Mouse (Mus musculus) adrenal gland, postnatal 25 days (tissue): ENCODE measurements around the gene Gm572. TPM values are rescaled to one million over a fixed set of nuclear protein-coding genes. Genes with fewer than 3 reads are reported as not detected.

ENCODE experiments used
- DNase-seq: peaks from one replicate; pipeline ENCODE4 v3.0.0; 2021; ENCODE audit warnings: mixed read lengths
- total RNA-seq: library from RNA; stranded (reverse); gene quantifications from 2 replicates; pipeline ENCODE4 v1.2.3, GENCODE M21; 2021

Gm572 gene
- total RNA-seq, 1 experiment from 2014 or later, result not detected

GRCm38 (mm10) chr4:148625756-148626622 lies 17.1 kb upstream of the Gm572 start:
- no peak for DNase-seq

DNA sequence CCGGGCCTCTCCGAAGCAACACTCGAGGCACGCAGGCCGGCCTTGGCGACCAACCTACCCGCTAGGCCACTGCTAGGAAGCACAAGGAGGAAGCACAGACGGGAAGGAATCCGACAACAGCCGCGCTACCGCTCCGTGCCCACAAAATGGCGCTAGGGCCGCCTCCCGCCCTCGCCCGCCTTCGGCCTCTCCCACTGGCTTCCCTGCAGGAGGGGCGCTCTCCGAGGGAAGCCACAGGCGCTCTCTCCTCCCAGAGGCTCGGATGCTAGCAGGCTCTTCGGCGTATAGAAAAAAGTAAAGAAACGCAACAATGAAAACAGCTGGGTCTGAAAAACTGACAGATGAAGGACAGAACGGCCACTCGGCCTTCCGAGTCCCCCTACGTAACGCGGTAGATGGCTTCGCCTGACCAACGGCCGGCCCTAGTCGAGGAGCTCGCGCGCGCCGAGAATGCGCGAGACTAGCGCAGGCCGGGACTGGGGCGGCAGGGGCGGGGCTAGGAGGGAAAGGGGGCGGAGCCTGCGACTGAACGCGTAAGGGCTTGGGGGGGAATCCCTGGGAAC lies 16.4 kb upstream of the Gm572 start, which contains the start of gene Tardbp:
Tardbp (minus strand) TSS at position 397 of the 563 bp plus-strand sequence.
- DNase-seq, result peak; percentile 98

DNA sequence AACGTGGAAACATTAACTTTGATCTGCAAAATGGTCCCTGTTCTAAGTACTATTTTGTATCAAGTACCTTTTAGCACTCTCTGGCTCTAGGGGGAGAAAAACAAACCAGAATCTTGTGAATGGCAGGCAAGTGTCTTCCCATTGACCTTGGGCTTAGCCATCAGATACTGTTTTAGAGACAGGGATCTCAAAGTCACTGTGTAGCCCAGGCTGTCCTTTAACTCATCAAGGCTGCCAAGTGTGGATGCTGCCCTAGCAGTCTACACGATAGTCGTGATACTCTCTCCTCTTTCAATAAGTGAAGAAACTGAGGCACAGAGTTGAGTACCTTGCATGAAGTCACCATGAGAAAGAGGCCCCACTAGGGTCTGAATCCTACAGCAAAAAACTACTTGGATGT lies 15.9 kb upstream of the Gm572 start:
- DNase-seq, result no peak

- DNase-seq, result no peak
Measured at GRCm38 (mm10) chr4:148632013-148632692, 11.0 kb upstream of the Gm572 start.

DNA sequence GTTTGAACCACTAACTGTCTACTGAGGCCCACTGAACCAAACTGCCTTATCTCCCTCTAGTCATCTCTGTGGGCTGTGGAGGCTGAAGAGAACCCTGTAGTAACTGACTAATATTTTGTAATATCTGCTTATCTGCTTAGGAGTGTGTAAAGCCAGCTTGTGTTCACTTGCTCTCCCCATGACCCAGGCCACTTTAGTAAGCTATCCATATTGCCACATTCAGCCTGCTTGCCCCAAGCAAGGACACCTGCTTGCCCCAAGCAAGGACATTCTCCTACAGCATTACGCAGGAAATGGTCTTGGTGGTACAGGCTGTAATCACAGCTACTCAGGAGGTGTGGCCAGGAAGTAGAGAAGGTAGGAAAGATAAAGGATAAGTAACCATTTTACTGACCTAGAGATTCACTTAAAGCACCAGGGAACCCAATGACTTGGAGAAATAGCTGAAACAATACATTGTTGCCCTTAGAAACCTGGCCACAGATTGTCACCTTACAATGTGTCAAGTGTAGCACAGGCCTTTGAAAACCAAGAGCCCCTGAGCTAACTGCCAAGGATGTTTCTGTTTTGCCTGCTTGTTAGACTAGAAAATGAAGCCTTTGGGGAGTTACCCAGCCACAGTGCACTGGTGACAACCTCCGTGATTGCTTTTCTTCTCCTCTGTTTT lies 9.6 kb upstream of the Gm572 start:
- no peak for DNase-seq

DNA sequence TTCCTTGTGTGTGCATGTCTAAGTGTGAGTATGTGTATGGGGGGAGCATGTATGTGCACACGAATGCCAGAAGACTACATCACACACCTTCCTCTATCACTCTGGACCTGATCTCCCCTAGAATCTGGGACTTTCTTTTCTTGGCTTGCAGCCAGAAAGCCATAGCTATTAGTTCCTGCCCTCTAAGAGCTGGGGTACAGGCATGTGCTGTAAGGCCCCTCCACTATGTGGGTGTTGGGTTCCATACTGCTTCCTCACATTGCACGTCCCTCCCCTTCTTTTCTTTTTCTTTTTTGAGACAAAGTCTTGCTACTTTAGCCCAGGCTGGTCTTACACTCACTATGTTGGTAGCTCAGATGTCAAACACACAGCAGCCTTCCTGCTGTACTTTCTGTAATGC lies 7.8 kb upstream of the Gm572 start:
- DNase-seq, result no peak

GRCm38 (mm10) chr4:148638302-148638701 lies 4.8 kb upstream of the Gm572 start:
- no peak for DNase-seq

GRCm38 (mm10) chr4:148639455-148639854 lies 3.7 kb upstream of the Gm572 start:
- DNase-seq, result no peak

DNA sequence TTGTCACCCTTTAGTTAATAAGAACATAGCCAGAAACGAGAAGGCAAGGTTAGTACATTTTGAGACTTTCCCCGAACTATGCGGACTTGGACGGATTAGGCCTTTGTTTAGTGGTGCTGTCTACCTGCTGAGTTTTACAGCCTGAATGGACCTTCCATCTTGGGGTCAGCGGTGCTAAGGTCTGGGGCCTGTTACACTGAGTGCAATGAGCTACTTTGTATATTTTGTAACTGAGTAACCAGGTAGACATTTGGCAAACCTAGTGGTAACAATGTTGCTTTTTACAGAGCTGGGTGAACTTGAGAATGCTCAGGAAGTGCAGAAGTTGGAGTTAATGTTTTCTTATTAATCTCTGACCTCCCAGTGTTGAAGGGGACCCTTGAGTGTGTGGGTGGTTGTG lies 2.0 kb upstream of the Gm572 start:
- DNase-seq, result no peak

- peak; percentile 69 for DNase-seq
Measured at GRCm38 (mm10) chr4:148644157-148644511, 1.0 kb downstream of the Gm572 start.

DNA sequence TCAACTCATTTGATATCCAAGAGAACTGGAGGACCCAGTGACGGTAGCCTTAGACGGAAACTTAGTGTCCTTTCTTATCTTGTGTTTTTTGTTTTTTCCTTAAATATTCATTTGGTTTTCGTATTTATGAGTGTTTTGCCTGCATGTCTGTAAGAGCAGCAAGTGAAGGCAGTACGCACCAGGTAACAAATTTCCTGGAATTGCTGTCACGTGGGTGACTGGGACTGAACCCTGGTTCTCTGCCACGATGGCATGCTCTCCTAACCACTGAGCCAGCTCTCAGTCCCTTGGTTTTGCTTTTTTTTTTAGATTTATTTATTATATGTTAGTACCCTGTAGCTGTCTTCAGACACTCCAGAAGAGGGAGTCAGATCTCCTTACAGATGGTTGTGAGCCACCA lies 1.8 kb downstream of the Gm572 start:
- no peak for DNase-seq

DNA sequence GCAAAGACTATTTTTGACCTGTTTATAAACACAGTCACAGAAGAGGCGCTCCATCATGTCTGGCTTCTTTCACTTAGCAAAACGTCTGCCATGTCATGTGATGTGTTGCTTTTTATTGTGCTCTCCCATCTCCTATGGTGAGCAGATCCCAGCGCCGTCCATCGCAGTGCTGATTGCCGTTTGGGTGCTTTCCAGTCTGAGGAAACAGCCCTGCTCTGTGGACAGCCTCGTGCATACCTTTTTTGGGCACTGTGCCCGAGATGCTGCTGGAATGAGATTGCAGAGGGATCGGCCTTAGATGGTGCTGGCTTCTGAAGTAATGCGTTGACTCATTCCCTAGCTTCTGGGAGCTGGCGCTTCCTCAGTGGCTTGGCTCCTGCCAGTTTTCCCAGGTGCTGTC lies 3.5 kb downstream of the Gm572 start:
- peak; percentile 55 for DNase-seq

GRCm38 (mm10) chr4:148649309-148649708 lies 6.2 kb downstream of the Gm572 start:
- DNase-seq, result no peak

- peak; percentile 29 for DNase-seq
Measured at GRCm38 (mm10) chr4:148651045-148651444, 7.9 kb downstream of the Gm572 start.

DNA sequence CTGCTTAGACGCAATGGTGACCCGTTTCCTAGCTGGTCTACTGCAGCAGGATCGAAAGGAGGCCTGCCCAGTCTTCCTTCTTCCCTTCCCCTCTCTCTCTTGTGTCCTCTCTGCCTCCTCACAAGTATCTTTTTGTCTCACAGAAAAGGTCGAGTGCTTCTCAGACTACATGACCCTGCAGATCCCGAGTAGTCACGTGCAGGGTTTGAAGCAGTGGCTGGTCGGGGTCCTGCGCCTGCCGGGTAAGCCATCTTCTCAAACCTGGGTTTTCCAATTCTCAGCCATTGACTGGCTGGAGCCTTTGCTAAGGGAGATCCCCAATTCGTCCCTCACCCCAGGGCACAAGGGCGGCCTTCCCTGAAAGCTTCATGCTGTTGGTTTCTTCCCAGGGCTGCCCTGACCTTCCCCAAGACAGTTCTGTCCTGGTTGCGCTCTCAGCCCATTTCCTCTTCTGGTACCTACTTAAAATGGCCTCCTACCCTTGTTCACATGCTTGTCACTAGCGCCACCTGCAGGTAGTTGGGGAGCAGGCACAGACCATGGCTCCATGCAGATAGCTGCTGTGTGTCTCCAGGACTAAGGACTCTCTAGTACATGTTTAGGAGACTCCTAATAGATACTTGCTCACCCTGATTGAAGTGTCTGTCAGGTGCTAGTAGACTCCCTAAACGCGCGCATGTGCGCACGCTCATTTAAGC lies 11.7 kb downstream of the Gm572 start:
- peak; percentile 47 for DNase-seq

DNA sequence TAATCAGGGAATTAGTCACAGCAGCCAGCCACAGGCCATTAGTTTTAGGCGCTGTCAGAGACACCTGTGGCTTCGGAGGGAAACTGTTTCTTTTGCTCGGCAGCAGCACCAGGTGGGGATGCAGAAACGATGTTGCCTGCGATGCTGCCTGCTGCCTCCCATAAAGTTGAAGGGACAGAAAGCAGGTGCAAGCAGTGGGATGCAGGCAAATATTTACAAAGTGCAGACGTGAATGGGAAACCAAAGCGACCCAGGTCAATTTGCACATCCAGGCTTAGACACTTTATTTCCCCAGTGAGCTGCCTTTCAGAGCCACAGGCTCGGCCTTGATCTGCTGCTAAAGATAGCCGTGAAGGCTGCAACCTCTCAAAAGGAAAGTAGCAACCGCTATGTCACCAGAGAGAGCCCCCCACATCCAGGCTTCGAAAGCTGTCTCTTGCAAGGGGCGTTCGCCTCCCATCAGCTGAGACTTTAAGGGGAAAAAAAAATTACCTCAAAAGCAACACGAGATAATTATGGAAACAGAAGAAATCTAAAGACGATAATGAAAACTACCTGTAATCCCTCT lies 13.7 kb downstream of the Gm572 start:
- no peak for DNase-seq

DNA sequence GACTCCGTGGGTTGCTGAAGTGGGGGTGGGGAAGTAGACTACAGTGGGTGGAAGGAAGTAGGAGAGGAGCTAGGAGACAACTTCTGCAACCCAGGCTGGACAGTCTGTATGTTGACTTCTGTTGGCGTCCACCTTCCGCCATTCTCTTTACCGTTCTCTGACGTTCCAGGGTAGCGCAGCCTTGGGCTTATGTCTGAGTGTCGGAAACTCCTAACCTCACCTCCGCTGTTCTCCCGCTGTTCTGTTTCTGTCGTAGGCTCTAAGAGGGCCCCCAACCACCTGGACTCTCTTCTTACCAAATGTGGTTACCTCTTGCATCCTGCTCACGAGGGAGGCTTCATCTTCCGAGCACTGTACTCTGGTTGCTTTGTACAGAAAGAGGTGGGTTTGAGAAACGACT lies 14.7 kb downstream of the Gm572 start:
- no peak for DNase-seq

DNA sequence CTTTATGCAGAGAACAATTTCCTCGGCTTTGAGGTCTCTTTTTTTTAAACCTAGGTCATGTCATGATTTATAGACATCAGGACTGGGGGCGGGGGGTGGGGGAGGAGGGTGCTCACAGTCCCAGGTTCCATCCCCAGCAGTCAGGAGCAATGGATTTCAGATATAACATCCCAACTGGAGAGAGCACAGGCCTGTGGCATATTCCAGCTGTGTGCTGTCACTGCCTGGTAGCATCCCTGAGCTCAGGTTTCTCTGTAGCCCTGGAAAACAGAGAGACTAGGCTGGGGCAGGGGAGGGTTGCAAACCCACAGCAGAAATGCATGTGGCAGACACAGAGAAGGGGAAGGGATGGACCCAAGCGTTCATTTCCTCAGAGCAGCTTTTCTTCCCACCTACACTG lies 17.1 kb downstream of the Gm572 start:
- no peak for DNase-seq

GRCm38 (mm10) chr4:148662168-148662965 lies 19.2 kb downstream of the Gm572 start:
- DNase-seq, result peak; percentile 78

DNA sequence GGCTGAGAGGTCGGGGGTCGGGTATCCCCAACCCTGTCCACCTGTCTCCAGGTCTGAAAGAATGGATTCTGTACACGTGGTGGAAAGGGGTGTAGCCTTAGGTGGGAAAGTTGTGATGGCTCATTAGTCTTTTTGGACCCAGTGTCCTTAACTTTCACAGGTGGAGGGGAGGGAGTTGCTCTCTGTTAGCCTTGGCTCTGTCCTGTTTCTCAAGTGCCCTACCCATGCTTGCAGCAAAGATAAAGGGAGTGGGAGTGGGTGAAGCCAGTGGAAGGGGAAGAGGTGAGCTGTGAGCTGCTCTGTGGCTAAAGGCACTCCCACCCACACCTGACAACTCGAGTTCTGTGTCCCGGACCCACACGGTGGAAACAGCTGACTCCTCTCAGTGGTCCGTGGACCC lies 20.2 kb downstream of the Gm572 start:
- no peak for DNase-seq

DNA sequence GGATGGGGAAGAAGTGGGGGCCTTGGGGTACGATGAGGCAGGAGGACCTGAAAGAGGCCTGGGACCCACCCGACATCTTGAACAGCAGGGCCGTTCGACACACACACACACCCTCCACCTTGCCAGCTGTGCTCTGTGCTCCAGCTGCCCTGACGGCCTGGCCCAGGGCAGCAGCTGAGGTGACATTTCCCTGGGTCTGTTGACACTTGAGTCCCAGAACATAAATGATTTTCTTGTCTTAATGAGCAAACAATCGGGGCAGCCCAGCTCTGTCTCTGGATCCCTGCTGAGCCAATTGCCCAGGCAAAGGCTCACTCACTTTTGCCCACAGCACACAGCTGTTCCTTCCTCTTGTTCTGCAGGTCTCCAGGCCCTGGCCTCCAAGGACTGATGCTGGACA lies 20.9 kb downstream of the Gm572 start:
- no peak for DNase-seq
